Mouse (Mus musculus): ENCODE measurements at regions not wholly inside any gene's neighbourhood (a gene's known extent, or its start where the extent isn't known, plus 50 kb on each side); places are given as distances from the start of the nearest gene placed in this dataset.

- peak; percentile 27 to 49 for DNase-seq (ENCODE audit: extremely low spot score in 1 of 2, low spot score in 1 of 2)
Observed at GRCm38 (mm10) chr5:43130377-43130776, 102.6 kb upstream of the Cpeb2 start.

GRCm38 (mm10) chr5:43130901-43131557 is 101.9 kb upstream of the Cpeb2 start:
- DNase-seq (ENCODE audit: extremely low spot score in 1 of 2, low spot score in 1 of 2): peak in 1 of 2 experiments; percentile 19

GRCm38 (mm10) chr5:43133672-43134071 is 99.3 kb upstream of the Cpeb2 start:
- DNase-seq (ENCODE audit: extremely low spot score in 1 of 2, low spot score in 1 of 2): no peak

GRCm38 (mm10) chr5:43136142-43136541 is 96.8 kb upstream of the Cpeb2 start:
- no peak for DNase-seq (ENCODE audit: extremely low spot score in 1 of 2, low spot score in 1 of 2)

DNA sequence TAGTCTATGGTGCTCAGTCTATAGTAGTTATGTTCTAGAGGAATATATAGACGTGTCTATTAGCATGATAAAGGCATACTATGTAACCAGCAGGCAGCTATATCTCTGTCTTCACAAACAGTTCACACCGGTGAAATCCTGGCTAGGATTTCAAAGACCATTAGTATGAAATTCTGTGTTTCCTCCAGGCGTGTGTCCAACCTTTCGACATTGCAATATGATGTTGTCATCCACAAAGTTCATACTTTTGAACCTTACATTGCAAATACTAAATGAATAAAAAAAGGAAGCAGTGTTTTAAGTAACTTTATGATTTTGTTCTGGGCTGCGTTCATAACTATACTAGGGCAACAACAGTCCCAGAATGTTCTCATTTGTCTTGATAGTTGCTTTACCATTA is 95.2 kb upstream of the Cpeb2 start:
- no peak for DNase-seq (ENCODE audit: extremely low spot score in 1 of 2, low spot score in 1 of 2)

DNA sequence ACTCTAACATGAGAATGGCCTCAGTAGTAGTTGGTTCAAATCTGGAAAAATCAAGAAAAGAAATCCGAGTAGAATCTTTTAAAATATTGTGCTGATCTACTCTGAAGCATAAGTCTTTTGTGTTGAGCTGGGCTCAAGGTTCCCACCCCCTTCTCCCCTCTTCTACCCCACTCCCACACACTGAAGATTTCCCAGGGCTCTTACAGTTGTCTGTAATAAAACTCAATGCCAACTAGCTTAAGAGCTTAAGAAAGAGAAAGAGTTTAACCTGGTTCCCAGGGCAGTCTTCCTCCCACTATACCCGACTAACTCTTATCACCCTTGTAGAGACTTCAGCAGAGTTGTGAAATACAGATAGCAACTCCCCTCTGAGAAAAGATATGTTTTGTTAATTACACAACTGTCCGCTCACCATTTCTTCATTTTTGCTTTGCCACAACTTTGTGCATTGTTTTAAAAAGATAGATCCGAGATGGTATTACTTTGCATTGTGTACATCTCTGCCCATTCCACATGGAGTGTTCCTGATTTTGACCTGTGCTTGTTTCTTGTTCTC is 94.0 kb upstream of the Cpeb2 start:
- no peak for DNase-seq (ENCODE audit: extremely low spot score in 1 of 2, low spot score in 1 of 2)

DNA sequence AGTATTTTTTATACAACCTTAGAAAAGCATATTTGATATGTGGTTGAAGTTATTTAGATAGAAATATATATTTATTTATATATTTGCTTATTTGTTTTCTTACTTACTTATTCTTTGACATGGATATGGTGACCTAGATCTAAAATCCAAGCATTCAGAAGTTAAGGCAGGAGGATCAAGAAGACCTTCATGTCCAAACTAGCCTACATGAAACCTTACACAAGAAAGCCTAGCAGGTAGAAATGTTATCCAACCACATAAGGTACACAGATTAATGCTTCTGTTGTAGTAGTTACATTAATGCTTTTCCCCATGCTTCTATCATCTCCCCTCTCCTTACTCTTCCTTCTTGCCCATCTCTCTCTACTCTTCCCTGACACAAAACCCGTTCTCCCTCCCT is 93.2 kb upstream of the Cpeb2 start:
- no peak for DNase-seq (ENCODE audit: extremely low spot score in 1 of 2, low spot score in 1 of 2)

GRCm38 (mm10) chr5:43145939-43146338 is 87.0 kb upstream of the Cpeb2 start:
- DNase-seq (ENCODE audit: extremely low spot score in 1 of 2, low spot score in 1 of 2): no peak

DNA sequence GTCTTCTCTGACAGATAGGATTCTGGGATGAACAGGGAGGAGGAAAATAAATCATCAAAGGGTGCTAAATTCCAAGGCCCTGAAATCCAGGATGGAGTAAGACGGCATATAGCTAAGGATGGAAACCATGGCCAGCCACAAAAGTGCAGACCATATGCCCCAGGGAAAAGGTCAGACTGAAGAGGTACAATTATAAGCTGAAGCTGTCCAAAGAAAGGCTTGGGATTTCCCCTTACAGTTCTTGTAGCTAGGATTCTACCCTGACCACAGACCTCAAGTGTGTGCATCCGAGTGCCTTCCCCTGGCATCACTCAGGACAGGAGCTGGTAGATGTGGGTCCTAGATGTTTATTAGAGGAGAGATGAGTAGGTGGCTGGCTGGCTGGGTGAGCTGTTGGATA is 86.0 kb upstream of the Cpeb2 start:
- DNase-seq (ENCODE audit: extremely low spot score in 1 of 2, low spot score in 1 of 2): no peak

- no peak for DNase-seq (ENCODE audit: extremely low spot score in 1 of 2, low spot score in 1 of 2)
Observed at GRCm38 (mm10) chr5:43148486-43148885, 84.5 kb upstream of the Cpeb2 start.

- DNase-seq (ENCODE audit: extremely low spot score in 1 of 2, low spot score in 1 of 2): no peak
Observed at GRCm38 (mm10) chr5:43149559-43149958, 83.4 kb upstream of the Cpeb2 start.

DNA sequence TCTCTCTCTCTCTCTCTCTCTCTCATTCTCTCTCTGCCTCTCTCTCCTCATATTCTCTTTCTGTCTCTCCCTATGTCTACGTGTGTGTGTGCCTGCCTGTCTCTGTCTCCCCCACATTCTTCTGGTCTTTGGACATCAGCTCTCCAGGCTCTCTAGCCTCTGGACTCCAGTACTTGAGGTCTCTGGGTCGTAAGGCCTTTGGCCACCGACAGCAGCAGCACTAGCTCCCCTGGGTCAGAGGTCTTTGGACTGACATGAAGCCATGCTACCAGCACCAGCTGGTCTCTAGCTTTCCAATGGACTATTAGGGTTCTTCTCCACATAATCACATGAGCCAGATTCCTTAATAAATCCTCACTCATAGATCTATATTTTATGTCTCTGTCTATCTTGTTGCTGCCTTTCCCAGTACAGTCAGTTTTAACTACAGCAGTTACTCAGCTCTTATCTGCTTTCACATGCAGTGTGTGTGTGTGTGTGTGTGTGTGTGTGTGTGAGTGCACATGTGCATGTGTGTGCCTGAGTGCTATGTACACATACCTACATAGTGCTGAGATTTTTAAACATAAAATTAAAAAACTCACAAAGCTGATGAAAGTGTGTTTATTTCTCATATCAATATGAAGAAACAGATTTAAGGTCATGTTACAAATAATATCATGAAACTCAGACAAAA is 81.7 kb upstream of the Cpeb2 start:
- DNase-seq (ENCODE audit: extremely low spot score in 1 of 2, low spot score in 1 of 2): no peak

DNA sequence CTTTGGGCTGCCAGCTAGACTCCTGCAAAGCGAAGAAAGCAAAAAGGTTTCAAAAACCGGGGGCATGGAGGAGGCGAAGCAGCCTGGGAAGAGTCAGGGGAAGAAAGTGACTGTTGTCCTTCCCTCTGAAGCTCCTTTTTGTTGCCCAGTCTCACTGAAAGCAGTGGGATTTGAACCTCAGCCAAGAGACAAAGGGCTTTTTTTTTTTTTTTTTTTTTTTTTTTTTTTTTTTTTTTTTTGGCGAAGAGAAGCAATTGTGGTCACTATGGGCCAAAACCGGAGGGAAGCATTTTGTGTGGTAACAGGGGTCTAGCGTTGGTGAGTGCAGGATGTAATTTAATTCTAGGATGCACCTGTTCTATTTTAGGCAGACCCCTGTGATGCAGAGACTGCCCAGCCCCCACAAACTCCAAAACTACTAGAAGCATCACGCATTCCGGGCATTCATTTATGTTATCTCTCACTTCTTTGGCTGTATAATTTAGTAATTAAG is 80.8 kb upstream of the Cpeb2 start:
- no peak for DNase-seq (ENCODE audit: extremely low spot score in 1 of 2, low spot score in 1 of 2)

DNA sequence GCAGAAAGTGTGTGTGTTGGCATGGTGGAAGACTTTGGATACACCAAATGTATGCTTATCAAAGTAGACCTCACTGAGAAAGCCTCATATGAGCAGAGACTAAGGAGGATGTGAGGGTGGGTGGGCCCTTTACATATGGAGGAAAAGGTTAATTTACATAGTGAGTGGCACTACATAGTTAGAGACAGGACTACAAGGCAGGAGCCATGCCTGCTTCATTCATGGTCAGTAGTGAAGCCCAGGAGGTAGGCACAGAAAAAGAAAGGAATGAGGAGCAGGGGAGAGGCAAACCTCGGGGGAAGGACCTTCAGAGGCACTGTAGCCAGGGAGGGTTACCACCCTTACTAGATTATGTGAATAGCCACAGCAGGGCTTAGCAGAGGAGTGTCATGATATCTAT is 80.1 kb upstream of the Cpeb2 start:
- no peak for DNase-seq (ENCODE audit: extremely low spot score in 1 of 2, low spot score in 1 of 2)

- DNase-seq (ENCODE audit: extremely low spot score in 1 of 2, low spot score in 1 of 2): no peak
Observed at GRCm38 (mm10) chr5:43156771-43157170, 76.2 kb upstream of the Cpeb2 start.

GRCm38 (mm10) chr5:43160140-43160539 is 72.8 kb upstream of the Cpeb2 start:
- no peak for DNase-seq (ENCODE audit: extremely low spot score in 1 of 2, low spot score in 1 of 2)

DNA sequence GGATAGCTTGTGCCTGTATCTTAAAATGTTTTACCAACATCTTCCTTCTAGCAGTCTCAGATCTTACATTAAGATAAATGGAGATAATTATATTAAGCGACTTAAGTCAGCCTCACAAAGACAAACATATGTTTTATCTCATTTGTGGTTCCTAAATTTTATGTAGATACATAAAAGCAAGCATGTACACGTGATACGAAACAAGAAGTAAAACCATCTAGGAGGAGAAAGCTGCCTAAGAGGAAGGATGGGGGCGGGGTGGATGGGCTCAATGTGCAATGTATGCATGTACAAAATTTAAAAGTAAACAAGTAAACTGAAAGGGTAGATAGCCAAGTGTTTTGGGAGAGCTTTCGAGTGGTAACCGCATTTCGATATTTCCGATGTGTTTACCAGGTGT is 51.5 kb upstream of the Cpeb2 start:
- no peak for DNase-seq (ENCODE audit: extremely low spot score in 1 of 2, low spot score in 1 of 2)
